Mouse (Mus musculus): ENCODE data around the gene Ubr2. TPM values are rescaled to one million over a fixed set of nuclear protein-coding genes. Genes with fewer than 3 reads are reported as not detected.

Gene Ubr2
- total and polyA plus RNA-seq, 3 experiments: 20.4 to 50.9 (median 39.6) TPM

DNA sequence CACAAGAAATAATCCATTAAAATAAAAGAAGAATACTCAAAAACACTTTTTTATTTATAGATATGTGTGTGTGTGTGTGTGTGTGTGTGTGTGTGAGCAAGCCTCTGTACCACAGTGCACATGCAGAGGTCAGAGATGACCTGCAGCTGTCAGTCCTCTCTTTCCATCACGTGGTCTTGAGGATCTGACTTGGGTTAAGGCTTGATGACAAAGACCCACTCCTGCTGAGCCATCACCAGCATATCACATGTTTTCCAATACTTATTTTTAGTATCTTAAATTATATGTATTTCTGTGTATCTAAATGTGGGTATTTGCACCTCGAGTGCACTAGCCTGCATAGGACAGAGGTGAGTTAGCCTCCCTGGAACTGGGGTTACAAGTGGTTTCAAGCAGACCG lies 14.7 kb downstream of the Ubr2 start:
- DNase-seq (ENCODE audit: extremely low read depth): no peak
- dilution Hi-C loops (cut with MboI; ENCODE audit: extremely low pct_ligation_motif_present, extremely low pct_unique_long_range_greater_than_20kb, low sequenced_read_pairs) (no loop called here), in situ Hi-C loops (cut with MboI; ENCODE audit: low pct_ligation_motif_present, low pct_unique_long_range_greater_than_20kb, low sequenced_read_pairs) (loop anchor here (25.0 kb wide), 1 partner anchor 758 kb away; the partner anchor contains the start of genes Polr1c and Yipf3)
- no peaks in the 10 kb centered on the region for H3K27me3 ChIP-seq (replicated peaks)
- H3K9me3 ChIP-seq (replicated peaks; ENCODE audit: low read length): no peaks in the 10 kb centered on the region
- peak overlapping the region; percentile 44; the same call in 1 of the 2 replicates for H3K27ac ChIP-seq (ENCODE audit: insufficient read depth, low read depth)
- no peak for TF ChIP-seq MAX (IDR thresholded peaks at IDR 0.05; ENCODE audit: low read length)
- 0 out of 2 replicates have a peak, but pooled peaks have one; percentile 34 for TF ChIP-seq USF2 (conservative IDR thresholded peaks at IDR 0.05; ENCODE audit: low read depth, low read length)
- no peak for TF ChIP-seq KAT2A (IDR thresholded peaks at IDR 0.05; ENCODE audit: insufficient replicate concordance, low read length)
- TF ChIP-seq ELF1 (IDR thresholded peaks at IDR 0.05; ENCODE audit: low read depth, low read length): no peak
- TF ChIP-seq TCF12 (IDR thresholded peaks at IDR 0.05; ENCODE audit: low read depth, low read length): no peak
- TF ChIP-seq BHLHE40 (IDR thresholded peaks at IDR 0.05; ENCODE audit: low read depth, low read length): peak; percentile 78
- TF ChIP-seq NRF1 (IDR thresholded peaks at IDR 0.05; ENCODE audit: low read depth, low read length): no peak
- TF ChIP-seq USF1 (IDR thresholded peaks at IDR 0.05; ENCODE audit: low read depth, low read length): peak; percentile 76
- TF ChIP-seq TBP (conservative IDR thresholded peaks at IDR 0.05; ENCODE audit: low read depth, low read length): no peak
- TF ChIP-seq MAFK (IDR thresholded peaks at IDR 0.05; ENCODE audit: insufficient replicate concordance, low read length): no peak
- no peak for TF ChIP-seq NELFE (IDR thresholded peaks at IDR 0.05; ENCODE audit: low read depth, low read length)
- TF ChIP-seq ETS1 (conservative IDR thresholded peaks at IDR 0.05; ENCODE audit: low read depth, low read length): peak; percentile 53; the same call in 1 of the 2 replicates
- no peak for TF ChIP-seq IRF4 (IDR thresholded peaks at IDR 0.05; ENCODE audit: low read depth, low read length)
- no peak for TF ChIP-seq ZNF384 (IDR thresholded peaks at IDR 0.05; ENCODE audit: low read depth, low read length)
- H3K36me3 ChIP-seq (replicated peaks in 1 of 2; ENCODE audit: control insufficient read depth in 1 of 2, insufficient read depth in 1 of 2, low read length in 1 of 2): peaks cover 64 to 92% of the 10 kb centered on the region in 2 experiments
- peak overlapping the region; percentile 4; the same call in 1 of the 2 replicates for H3K4me2 ChIP-seq (ENCODE audit: insufficient read depth, low read depth, poor library complexity, severe bottlenecking)
- no peak overlapping the region for H3K4me3 ChIP-seq (replicated peaks in 1 of 3; ENCODE audit: low read depth in 2 of 3, low read length in 2 of 3, poor library complexity in 1 of 3)
- H3K79me2 ChIP-seq (replicated peaks; ENCODE audit: control insufficient read depth, extremely low read depth, insufficient read depth, poor library complexity, severe bottlenecking): peaks cover 44% of the 10 kb centered on the region
- peaks cover 13 to 65% of the 10 kb centered on the region in 2 experiments for H3K4me1 ChIP-seq (ENCODE audit: control insufficient read depth in 1 of 2, insufficient read depth in 2 of 2)
- peak overlapping the region; percentile 52; the same call in 1 of the 2 replicates for H3K9ac ChIP-seq (ENCODE audit: insufficient read depth, low read depth)

DNA sequence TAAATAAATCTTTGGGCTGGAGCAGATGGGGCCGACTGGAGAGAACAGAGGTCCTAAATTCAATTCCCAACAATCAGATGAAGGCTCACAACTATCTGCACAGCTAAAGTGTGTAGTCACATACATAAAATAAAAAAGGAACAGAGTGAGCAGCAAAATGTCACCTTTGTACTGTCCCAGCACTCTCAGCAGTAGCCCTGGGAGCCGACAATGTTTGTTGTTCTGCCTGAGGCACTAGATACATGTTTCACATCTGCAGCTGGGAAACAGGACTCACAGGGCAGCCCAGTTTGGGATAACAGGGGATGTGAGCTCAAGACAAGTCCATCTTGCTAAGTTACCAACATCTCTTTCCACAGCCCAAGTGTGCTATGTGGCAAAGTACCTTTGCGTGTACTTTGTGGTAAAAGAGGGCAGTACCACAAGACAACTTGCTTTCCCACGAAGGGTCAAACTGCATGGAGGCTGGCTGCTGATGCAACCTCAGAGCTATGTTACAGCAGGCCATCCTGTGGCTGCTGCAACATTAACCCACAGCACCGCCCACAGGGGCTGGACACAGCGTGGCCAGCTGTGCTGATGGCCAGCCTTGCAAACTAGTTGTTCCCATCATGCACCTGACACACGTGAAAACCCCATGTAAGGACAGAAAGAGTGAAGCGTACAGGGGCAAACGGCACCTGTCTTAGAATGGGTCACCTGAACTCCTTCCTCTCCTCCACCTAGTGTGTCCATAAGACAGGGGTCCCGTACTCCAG lies 15.5 kb downstream of the Ubr2 start:
- peaks cover 65 to 92% of the 10 kb centered on the region in 2 experiments for H3K36me3 ChIP-seq (replicated peaks in 1 of 2; ENCODE audit: control insufficient read depth in 1 of 2, insufficient read depth in 1 of 2, low read length in 1 of 2)
- dilution Hi-C loops (cut with MboI; ENCODE audit: extremely low pct_ligation_motif_present, extremely low pct_unique_long_range_greater_than_20kb, low sequenced_read_pairs) (no loop called here), in situ Hi-C loops (cut with MboI; ENCODE audit: low pct_ligation_motif_present, low pct_unique_long_range_greater_than_20kb, low sequenced_read_pairs) (loop anchor here (25.0 kb wide), 1 partner anchor 758 kb away; the partner anchor contains the start of genes Polr1c and Yipf3)
- TF ChIP-seq BHLHE40 (IDR thresholded peaks at IDR 0.05; ENCODE audit: low read depth, low read length): peak; percentile 88
- 0 out of 2 replicates have a peak, but pooled peaks have one; percentile 35 for TF ChIP-seq ZMIZ1 (IDR thresholded peaks at IDR 0.05; ENCODE audit: low read depth, low read length)
- TF ChIP-seq UBTF (IDR thresholded peaks at IDR 0.05; ENCODE audit: low read depth, low read length): no peak
- no peak for TF ChIP-seq EP300 (IDR thresholded peaks at IDR 0.05; ENCODE audit: low read length)
- no peak for TF ChIP-seq CHD2 (IDR thresholded peaks at IDR 0.05; ENCODE audit: low read length)
- TF ChIP-seq NELFE (IDR thresholded peaks at IDR 0.05; ENCODE audit: low read depth, low read length): no peak
- peak; percentile 77; the same call in 1 of the 2 replicates for TF ChIP-seq TCF12 (IDR thresholded peaks at IDR 0.05; ENCODE audit: low read depth, low read length)
- TF ChIP-seq KAT2A (IDR thresholded peaks at IDR 0.05; ENCODE audit: insufficient replicate concordance, low read length): 0 out of 2 replicates have a peak, but pooled peaks have one; percentile 42
- TF ChIP-seq JUND (conservative IDR thresholded peaks at IDR 0.05; ENCODE audit: low read depth, low read length): 0 out of 2 replicates have a peak, but pooled peaks have one; percentile 31
- TF ChIP-seq MAZ (IDR thresholded peaks at IDR 0.05; ENCODE audit: low read depth, low read length): no peak
- TF ChIP-seq PAX5 (IDR thresholded peaks at IDR 0.05; ENCODE audit: low read length): no peak
- no peak for TF ChIP-seq MAFK (IDR thresholded peaks at IDR 0.05; ENCODE audit: insufficient replicate concordance, low read length)
- peak; percentile 25; the same call in 1 of the 2 replicates for TF ChIP-seq ELF1 (IDR thresholded peaks at IDR 0.05; ENCODE audit: low read depth, low read length)
- TF ChIP-seq ETS1 (conservative IDR thresholded peaks at IDR 0.05; ENCODE audit: low read depth, low read length): peak; percentile 69
- no peak for TF ChIP-seq POLR2AphosphoS2 (IDR thresholded peaks at IDR 0.05; ENCODE audit: low read depth, low read length)
- no peak for TF ChIP-seq RAD21 (IDR thresholded peaks at IDR 0.05; ENCODE audit: low read depth, low read length)
- no peak; the same call in 1 of the 2 replicates for TF ChIP-seq ZNF384 (IDR thresholded peaks at IDR 0.05; ENCODE audit: low read depth, low read length)
- TF ChIP-seq MEF2A (IDR thresholded peaks at IDR 0.05; ENCODE audit: borderline replicate concordance, low read depth, low read length): peak; percentile 33; the same call in 1 of the 2 replicates
- no peak for TF ChIP-seq TBP (conservative IDR thresholded peaks at IDR 0.05; ENCODE audit: low read depth, low read length)
- no peak for TF ChIP-seq CHD1 (IDR thresholded peaks at IDR 0.05; ENCODE audit: low read depth, low read length)
- TF ChIP-seq MAX (IDR thresholded peaks at IDR 0.05; ENCODE audit: low read length): peak; percentile 92
- no peak for TF ChIP-seq ZKSCAN1 (IDR thresholded peaks at IDR 0.05; ENCODE audit: borderline replicate concordance, low read depth, low read length)
- no peak for TF ChIP-seq USF2 (conservative IDR thresholded peaks at IDR 0.05; ENCODE audit: low read depth, low read length)
- no peak for TF ChIP-seq USF1 (IDR thresholded peaks at IDR 0.05; ENCODE audit: low read depth, low read length)

More for the DNA sequence above, 15.5 kb downstream of the Ubr2 start:
- Histone ChIP-seq H3K4me1 (ENCODE audit: control insufficient read depth in 1 of 2, insufficient read depth in 2 of 2) (peaks cover 13 to 66% of the 10 kb centered on the region in 2 experiments), H3K27me3 (replicated peaks) (no peaks in the 10 kb centered on the region), H3K4me2 (ENCODE audit: insufficient read depth, low read depth, poor library complexity, severe bottlenecking) (0 out of 2 replicates have a peak overlapping the region, but pooled peaks have one; percentile 9), H3K27ac (ENCODE audit: insufficient read depth, low read depth) (peak overlapping the region; percentile 90), H3K9ac (ENCODE audit: insufficient read depth, low read depth) (peak overlapping the region; percentile 86; the same call in 1 of the 2 replicates), H3K9me3 (replicated peaks; ENCODE audit: low read length) (no peaks in the 10 kb centered on the region), H3K79me2 (replicated peaks; ENCODE audit: control insufficient read depth, extremely low read depth, insufficient read depth, poor library complexity, severe bottlenecking) (peaks cover 36% of the 10 kb centered on the region), H3K4me3 (replicated peaks in 1 of 3; ENCODE audit: low read depth in 2 of 3, low read length in 2 of 3, poor library complexity in 1 of 3) (peak overlapping the region in 1 of 3 experiments; percentile 35)
- DNase-seq (ENCODE audit: extremely low read depth): peak; percentile 74

Data from CH12.LX (cell line).